ENCODE assay signal across 8 mouse cellular contexts in the genomic region with DNA sequence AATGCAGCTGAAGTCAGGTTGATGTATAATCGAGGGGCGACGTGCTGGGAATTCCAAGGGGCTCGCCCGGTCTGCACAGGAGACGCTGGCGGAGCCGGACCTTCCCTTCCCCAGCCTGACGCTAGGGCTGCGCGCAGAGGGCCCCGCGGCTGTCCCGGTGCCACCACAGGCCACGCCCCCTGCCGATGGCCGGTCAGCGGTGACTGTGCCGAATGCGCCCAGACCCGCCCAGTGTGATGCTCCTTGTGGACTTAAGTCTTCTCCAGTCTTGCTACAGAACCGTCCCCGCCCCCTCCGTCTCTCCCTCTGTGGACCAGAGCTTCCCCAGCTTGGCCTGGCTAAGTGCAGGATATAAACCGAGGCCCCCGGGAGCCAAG. TPM values are rescaled to one million over a fixed set of nuclear protein-coding genes. Genes with fewer than 3 reads are reported as not detected.
DNase-seq lines count a peak whose midpoint lies in the region; ATAC-seq lines count a peak whose summit lies in the region.

No protein-coding gene starts in this region.

- peak; percentile 75 for ATAC-seq in common myeloid progenitor, adult 5-6 weeks (replicated peaks; ENCODE audit: low read depth, poor library complexity, severe bottlenecking)
- ATAC-seq in megakaryocyte progenitor cell, adult 5-6 weeks (replicated peaks; ENCODE audit: poor library complexity), result peak; percentile 70

- DNase-seq in T-cell, adult 2 months (ENCODE audit: low spot score), result peak; percentile 28
- peak; percentile 86 to 89 for DNase-seq in gastrocnemius, adult 8-10 months (ENCODE audit: low spot score in 2 of 2)
- peak; percentile 50 for DNase-seq in hindlimb bud, embryonic 11.5 days (ENCODE audit: extremely low spot score, low read depth, low spot score)
- peak; percentile 60 to 76 for DNase-seq in left cerebral cortex, adult 9 months (ENCODE audit: low spot score in 2 of 2)
- peak; percentile 84 for DNase-seq in right cerebral cortex, postnatal 14 days
- DNase-seq in urinary bladder, postnatal 36 days (ENCODE audit: low spot score in 2 of 2), result peak; percentile 78 to 92

RNA-seq across cellular contexts. Expression of gene Agrn, which starts 0.5 kb away (rescaled TPM):
- total RNA-seq in common myeloid progenitor, adult 5-6 weeks (2017), result 1.5 and 2.0 TPM in 2 replicates
- 1 to 10 TPM; 3.3 to 5.9 (median 4.4) TPM for total RNA-seq in gastrocnemius, adult 8-10 months (2022)
- 4.8 and 5.8 TPM in 2 replicates for total RNA-seq in megakaryocyte progenitor cell, adult 5-6 weeks (2015)
- 1.9 and 2.0 TPM in 2 replicates for total RNA-seq in megakaryocyte progenitor cell, adult 5-6 weeks (2017)

RNA-seq across cellular contexts. Expression of gene Isg15, which starts 2.8 kb away (rescaled TPM):
- 3.7 TPM in 1 of 2 replicates, not detected in the other for total RNA-seq in common myeloid progenitor, adult 5-6 weeks (2017)
- total RNA-seq in gastrocnemius, adult 8-10 months (2022), result under 1 TPM in 2 of 4 experiments, not detected in 2; 0.34 to 0.67 TPM
- 1.2 and 2.1 TPM in 2 replicates for total RNA-seq in megakaryocyte progenitor cell, adult 5-6 weeks (2015)
- 0.79 TPM in 1 of 2 replicates, not detected in the other for total RNA-seq in megakaryocyte progenitor cell, adult 5-6 weeks (2017)

RNA-seq across cellular contexts. Expression of gene AW011738, which starts 5.3 kb away (rescaled TPM):
- total RNA-seq in common myeloid progenitor, adult 5-6 weeks (2017), result 0.18 and 3.1 TPM in 2 replicates
- total RNA-seq in gastrocnemius, adult 8-10 months (2022), result 1 to 10 TPM; 4.3 to 6.3 (median 4.8) TPM
- total RNA-seq in megakaryocyte progenitor cell, adult 5-6 weeks (2015), result 0.46 and 0.62 TPM in 2 replicates
- total RNA-seq in megakaryocyte progenitor cell, adult 5-6 weeks (2017), result 0.07 and 0.12 TPM in 2 replicates

RNA-seq across cellular contexts. Expression of gene Perm1, which starts 17.9 kb away (rescaled TPM):
- total RNA-seq in common myeloid progenitor, adult 5-6 weeks (2017), result 0.09 TPM in 1 of 2 replicates, not detected in the other
- 100 to 1,000 TPM; 149 to 208 (median 179) TPM for total RNA-seq in gastrocnemius, adult 8-10 months (2022)
- 0.12 TPM in 1 of 2 replicates, not detected in the other for total RNA-seq in megakaryocyte progenitor cell, adult 5-6 weeks (2015)
- total RNA-seq in megakaryocyte progenitor cell, adult 5-6 weeks (2017), result 0.08 TPM in 1 of 2 replicates, not detected in the other

RNA-seq across cellular contexts. Expression of gene Plekhn1, which starts 36.8 kb away (rescaled TPM):
- total RNA-seq in common myeloid progenitor, adult 5-6 weeks (2017), result 12.9 and 16.8 TPM in 2 replicates
- 1 to 10 TPM; 5.5 to 6.6 (median 6.2) TPM for total RNA-seq in gastrocnemius, adult 8-10 months (2022)
- 11.6 and 18.4 TPM in 2 replicates for total RNA-seq in megakaryocyte progenitor cell, adult 5-6 weeks (2015)
- 12.8 and 15.5 TPM in 2 replicates for total RNA-seq in megakaryocyte progenitor cell, adult 5-6 weeks (2017)

Comparison
In these comparisons a context has a peak if more than half of its experiments do, and no peak if none do; other contexts are left out.
1. Peak in every context shown above with its lines: DNase-seq and ATAC-seq.
2. DNase-seq: peak in every context shown above with its lines; median percentile 88 in gastrocnemius, adult 8-10 months; 85 in urinary bladder, postnatal 36 days; 84 in right cerebral cortex, postnatal 14 days; 68 in left cerebral cortex, adult 9 months; 50 in hindlimb bud, embryonic 11.5 days; 28 in T-cell, adult 2 months.